Mouse (Mus musculus) myocyte (in vitro differentiated cells): Measurements from ENCODE around the gene Cdc42ep3. TPM values are rescaled to one million over a fixed set of nuclear protein-coding genes. Genes with fewer than 3 reads are reported as not detected.

Source experiments
- H3K27me3 ChIP-seq: one replicate; pipeline ENCODE4 v1.6.1; 2011; ENCODE audit not compliant: control insufficient read depth, insufficient read depth, insufficient read length
- H3K36me3 ChIP-seq: one replicate; pipeline ENCODE4 v1.6.1; 2011; ENCODE audit not compliant: control insufficient read depth, insufficient read depth
- H3K4me2 ChIP-seq: one replicate; pipeline ENCODE4 v1.6.1; 2011; ENCODE audit warnings: low read depth, control low read depth
- H3K4me3 ChIP-seq: one replicate; pipeline ENCODE4 v1.5.1; 2011; ENCODE audit warnings: mild to moderate bottlenecking, control low read depth, moderate library complexity
- H3K79me2 ChIP-seq: one replicate; pipeline ENCODE4 v1.6.1; 2011; ENCODE audit not compliant: control insufficient read depth, insufficient read depth
- H3ac ChIP-seq: one replicate; pipeline ENCODE4 v1.6.1; 2011; ENCODE audit not compliant: control insufficient read depth, insufficient read length
- CEBPB ChIP-seq: IDR thresholded peaks from 2 replicates; pipeline ENCODE4 v1.6.1; 2011; ENCODE audit warnings: mild to moderate bottlenecking, moderate library complexity; ENCODE audit not compliant: poor library complexity, insufficient read depth, severe bottlenecking
- E2F4 ChIP-seq: IDR thresholded peaks from one replicate; pipeline ENCODE4 v1.6.1; 2011; ENCODE audit warnings: mild to moderate bottlenecking, control low read depth, moderate library complexity; ENCODE audit not compliant: insufficient read depth
- MAX ChIP-seq: IDR thresholded peaks from one replicate; pipeline ENCODE4 v1.6.1; 2011; ENCODE audit warnings: low read depth, mild to moderate bottlenecking, control low read depth
- MYOD1 ChIP-seq, 3 experiments: IDR thresholded peaks; one replicate each; pipeline ENCODE4 v1.6.1; 2011; ENCODE audit warnings: control low read depth in 2 of 3, low read depth in 2 of 3, mild to moderate bottlenecking in 2 of 3, moderate library complexity in 1 of 3; ENCODE audit not compliant: insufficient read length in 2 of 3, control insufficient read depth in 1 of 3
- MYOG ChIP-seq, 3 experiments: IDR thresholded peaks; one replicate each; pipeline ENCODE4 v1.6.1; 2011; ENCODE audit warnings: control low read depth in 2 of 3, low read depth in 2 of 3, mild to moderate bottlenecking in 2 of 3; ENCODE audit not compliant: insufficient read length in 2 of 3, control insufficient read depth in 1 of 3, insufficient read depth in 1 of 3
- POLR2A ChIP-seq: IDR thresholded peaks from one replicate; pipeline ENCODE4 v1.6.1; 2011; ENCODE audit warnings: low read depth, mild to moderate bottlenecking, control low read depth, moderate library complexity; ENCODE audit not compliant: insufficient read length
- POLR2AphosphoS2 ChIP-seq: IDR thresholded peaks from one replicate; pipeline ENCODE4 v1.6.1; 2011; ENCODE audit warnings: low read depth, control low read depth; ENCODE audit not compliant: insufficient read length
- REST ChIP-seq: IDR thresholded peaks from one replicate; pipeline ENCODE4 v1.6.1; 2011; ENCODE audit warnings: mild to moderate bottlenecking, control low read depth, moderate library complexity; ENCODE audit not compliant: insufficient read depth, insufficient read length
- SRF ChIP-seq: IDR thresholded peaks from one replicate; pipeline ENCODE4 v1.6.1; 2011; ENCODE audit warnings: low read depth; ENCODE audit not compliant: control insufficient read depth, insufficient read length
- TCF12 ChIP-seq: IDR thresholded peaks from one replicate; pipeline ENCODE4 v1.6.1; 2011; ENCODE audit warnings: mild to moderate bottlenecking, control low read depth; ENCODE audit not compliant: poor library complexity, insufficient read depth, severe bottlenecking
- TCF3 ChIP-seq: IDR thresholded peaks from one replicate; pipeline ENCODE4 v1.6.1; 2011; ENCODE audit warnings: low read depth, control low read depth; ENCODE audit not compliant: insufficient read length
- USF1 ChIP-seq: IDR thresholded peaks from one replicate; pipeline ENCODE4 v1.6.1; 2011; ENCODE audit warnings: low read depth, mild to moderate bottlenecking, control low read depth, moderate library complexity
- polyA plus RNA-seq: library from polyadenylated mRNA; unstranded; fragments of >200 nt; fragmentation: generic; extraction: Trizol; gene quantifications from one replicate; pipeline ENCODE4 v1.2.1, GENCODE M21; 2012; ENCODE audit warnings: missing spikeins

Gene Cdc42ep3
- polyA plus RNA-seq, 1 experiment: 42.8 TPM

- Histone ChIP-seq H3K79me2 (no peaks in the 10 kb centered on the region), H3K27me3 (no peaks in the 10 kb centered on the region), H3K4me2 (no peak overlapping the region), H3K4me3 (no peak overlapping the region), H3K36me3 (no peaks in the 10 kb centered on the region), H3ac (no peak overlapping the region)
- TF ChIP-seq TCF12 (no peak), REST (no peak), SRF (no peak), CEBPB (no peak), MAX (no peak), E2F4 (no peak), MYOG (IDR thresholded peaks at IDR 0.05; ENCODE audit: control insufficient read depth in 1 of 3, insufficient read depth in 1 of 3, insufficient read length in 2 of 3, low read depth in 2 of 3) (no peak), TCF3 (no peak), POLR2A (no peak), USF1 (no peak)
These were observed 45.4 kb downstream of the Cdc42ep3 start for GRCm38 (mm10) chr17:79309506-79309905.

- H3K27me3 ChIP-seq: no peaks in the 10 kb centered on the region
- TF ChIP-seq MAX (no peak), MYOD1 (IDR thresholded peaks at IDR 0.05; ENCODE audit: control insufficient read depth in 1 of 3, insufficient read length in 2 of 3, low read depth in 2 of 3) (no peak), USF1 (no peak), TCF12 (no peak), REST (no peak), SRF (no peak), MYOG (IDR thresholded peaks at IDR 0.05; ENCODE audit: control insufficient read depth in 1 of 3, insufficient read depth in 1 of 3, insufficient read length in 2 of 3, low read depth in 2 of 3) (no peak), POLR2A (no peak), CEBPB (no peak), E2F4 (no peak), TCF3 (no peak), POLR2AphosphoS2 (no peak)
- no peak overlapping the region for H3ac ChIP-seq
These were observed 49.2 kb downstream of the Cdc42ep3 start for GRCm38 (mm10) chr17:79305644-79306043.

GRCm38 (mm10) chr17:79303744-79304497 is 51.0 kb downstream of the Cdc42ep3 start:
- H3K27me3 ChIP-seq: no peaks in the 10 kb centered on the region
- H3ac ChIP-seq: no peak overlapping the region
- H3K4me3 ChIP-seq: no peak overlapping the region
- TF ChIP-seq POLR2A (no peak), CEBPB (no peak), MAX (no peak), TCF3 (no peak), E2F4 (no peak), USF1 (no peak), REST (no peak), SRF (no peak), TCF12 (no peak), MYOD1 (IDR thresholded peaks at IDR 0.05; ENCODE audit: control insufficient read depth in 1 of 3, insufficient read length in 2 of 3, low read depth in 2 of 3) (no peak), MYOG (IDR thresholded peaks at IDR 0.05; ENCODE audit: control insufficient read depth in 1 of 3, insufficient read depth in 1 of 3, insufficient read length in 2 of 3, low read depth in 2 of 3) (no peak), POLR2AphosphoS2 (no peak)
- H3K36me3 ChIP-seq: no peaks in the 10 kb centered on the region
- no peak overlapping the region for H3K4me2 ChIP-seq
- no peaks in the 10 kb centered on the region for H3K79me2 ChIP-seq

More at GRCm38 (mm10) chr17:79305644-79306043, 49.2 kb downstream of the Cdc42ep3 start:
- H3K4me2 ChIP-seq: no peak overlapping the region
- H3K79me2 ChIP-seq: no peaks in the 10 kb centered on the region
- no peaks in the 10 kb centered on the region for H3K36me3 ChIP-seq
- H3K4me3 ChIP-seq: no peak overlapping the region

DNA sequence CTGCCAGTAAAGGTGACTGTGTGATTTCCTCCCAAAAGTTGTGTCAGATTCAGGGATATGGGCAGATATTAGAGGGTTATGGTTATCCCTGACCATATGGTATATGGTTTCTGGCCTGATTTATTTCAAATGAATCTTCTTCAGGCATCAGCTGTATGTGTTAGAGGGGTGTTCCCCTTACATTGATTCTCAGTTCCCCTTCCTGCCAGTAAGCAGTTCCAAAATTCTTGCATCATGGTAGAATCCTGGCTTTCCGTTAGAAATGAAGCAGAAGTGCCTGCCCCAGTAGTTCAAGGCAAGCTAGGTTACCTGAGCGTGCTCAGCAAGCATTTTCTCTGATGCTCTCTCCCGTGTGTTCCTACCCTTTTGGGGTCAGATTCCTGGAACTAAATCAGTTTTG is 51.7 kb downstream of the Cdc42ep3 start:
- Histone ChIP-seq H3K79me2 (no peaks in the 10 kb centered on the region), H3K4me2 (no peak overlapping the region), H3K27me3 (no peaks in the 10 kb centered on the region), H3K4me3 (no peak overlapping the region), H3K36me3 (no peaks in the 10 kb centered on the region), H3ac (no peak overlapping the region)
- no peak for TF ChIP-seq MAX
- TF ChIP-seq TCF3: no peak
- no peak for TF ChIP-seq SRF
- TF ChIP-seq POLR2A: no peak
- TF ChIP-seq USF1: no peak
- no peak for TF ChIP-seq MYOD1 (IDR thresholded peaks at IDR 0.05; ENCODE audit: control insufficient read depth in 1 of 3, insufficient read length in 2 of 3, low read depth in 2 of 3)

DNA sequence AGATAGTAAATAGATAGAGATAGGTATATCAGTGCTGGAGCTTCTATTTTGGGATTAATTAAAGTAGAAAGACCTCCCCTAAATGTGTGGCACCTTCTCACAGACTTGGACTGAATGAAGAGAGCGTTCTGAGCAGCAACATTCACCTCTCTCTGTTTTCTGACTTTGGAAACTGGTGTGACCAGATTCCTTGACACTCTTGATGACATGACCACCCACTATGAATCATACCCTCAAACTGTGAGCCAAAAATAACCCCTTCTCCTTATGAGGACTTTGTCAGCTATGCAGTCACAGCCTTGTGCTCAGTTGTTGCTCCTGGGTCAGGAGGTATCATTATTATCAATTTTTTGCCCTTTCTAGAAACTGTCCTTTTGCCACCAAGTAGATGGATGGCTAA is 55.0 kb downstream of the Cdc42ep3 start:
- Histone ChIP-seq H3K27me3 (no peaks in the 10 kb centered on the region), H3ac (no peak overlapping the region), H3K79me2 (no peaks in the 10 kb centered on the region), H3K36me3 (no peaks in the 10 kb centered on the region), H3K4me3 (no peak overlapping the region), H3K4me2 (no peak overlapping the region)
- TF ChIP-seq TCF3: no peak
- no peak for TF ChIP-seq TCF12
- TF ChIP-seq E2F4: no peak
- TF ChIP-seq POLR2AphosphoS2: no peak
- no peak for TF ChIP-seq MYOG (IDR thresholded peaks at IDR 0.05; ENCODE audit: control insufficient read depth in 1 of 3, insufficient read depth in 1 of 3, insufficient read length in 2 of 3, low read depth in 2 of 3)
